Mouse (Mus musculus) urinary bladder, postnatal 4 days (tissue): ENCODE results near the gene Rhbdl2.

Experiments
- DNase-seq, 2 experiments: peaks; one replicate each; pipeline ENCODE4 v3.0.0; 2021 to 2022; ENCODE audit warnings: low spot score in 2 of 2

Gene Rhbdl2

GRCm38 (mm10) chr4:123787191-123787985 lies at the start of gene Rhbdl2:
Gene Rhbdl2 (plus strand): TSS chr4:123787874.
- peak; percentile 55 to 65 for DNase-seq

GRCm38 (mm10) chr4:123738708-123739107 lies 49.0 kb upstream of the Rhbdl2 start:
- no peak for DNase-seq

GRCm38 (mm10) chr4:123742891-123743290 lies 44.8 kb upstream of the Rhbdl2 start:
- no peak for DNase-seq

GRCm38 (mm10) chr4:123745221-123745775 lies 42.4 kb upstream of the Rhbdl2 start:
- DNase-seq = no peak

- DNase-seq = no peak
These were observed 38.8 kb upstream of the Rhbdl2 start for GRCm38 (mm10) chr4:123748726-123749415.

GRCm38 (mm10) chr4:123749484-123750130 lies 38.1 kb upstream of the Rhbdl2 start:
- no peak for DNase-seq

GRCm38 (mm10) chr4:123750152-123750651 lies 37.5 kb upstream of the Rhbdl2 start, which contains the start of gene Akirin1:
Gene Akirin1 (minus strand): TSS chr4:123750345.
- DNase-seq = peak; percentile 98 to 99

GRCm38 (mm10) chr4:123750707-123751312 lies 36.9 kb upstream of the Rhbdl2 start:
- no peak for DNase-seq

GRCm38 (mm10) chr4:123758306-123758705 lies 29.4 kb upstream of the Rhbdl2 start:
- no peak for DNase-seq

GRCm38 (mm10) chr4:123765071-123765470 lies 22.6 kb upstream of the Rhbdl2 start:
- DNase-seq = no peak

- no peak for DNase-seq
These were observed 19.9 kb upstream of the Rhbdl2 start for GRCm38 (mm10) chr4:123767807-123768206.

GRCm38 (mm10) chr4:123768234-123768633 lies 19.4 kb upstream of the Rhbdl2 start:
- no peak for DNase-seq

GRCm38 (mm10) chr4:123792666-123793065 lies 5.0 kb downstream of the Rhbdl2 start:
- DNase-seq = no peak

- no peak for DNase-seq
These were observed 5.5 kb downstream of the Rhbdl2 start for GRCm38 (mm10) chr4:123793136-123793535.

GRCm38 (mm10) chr4:123795057-123795456 lies 7.4 kb downstream of the Rhbdl2 start:
- no peak for DNase-seq

- no peak for DNase-seq
These were observed 9.7 kb downstream of the Rhbdl2 start for GRCm38 (mm10) chr4:123797403-123797802.

- no peak for DNase-seq
These were observed 10.2 kb downstream of the Rhbdl2 start for GRCm38 (mm10) chr4:123797856-123798255.

GRCm38 (mm10) chr4:123803642-123804041 lies 16.0 kb downstream of the Rhbdl2 start:
- no peak for DNase-seq

GRCm38 (mm10) chr4:123808304-123808703 lies 20.6 kb downstream of the Rhbdl2 start:
- no peak for DNase-seq

GRCm38 (mm10) chr4:123810475-123811295 lies 23.0 kb downstream of the Rhbdl2 start:
- no peak for DNase-seq

GRCm38 (mm10) chr4:123812525-123812924 lies 24.9 kb downstream of the Rhbdl2 start:
- DNase-seq = no peak
